Mouse (Mus musculus): Measurements from ENCODE around the gene Tpp2.
"Not testable (repeated sequence)": the region's sequence is repeated elsewhere in the genome, so short reads cannot be mapped to it uniquely, and the experiment has no call there.

The Tpp2 gene

DNA sequence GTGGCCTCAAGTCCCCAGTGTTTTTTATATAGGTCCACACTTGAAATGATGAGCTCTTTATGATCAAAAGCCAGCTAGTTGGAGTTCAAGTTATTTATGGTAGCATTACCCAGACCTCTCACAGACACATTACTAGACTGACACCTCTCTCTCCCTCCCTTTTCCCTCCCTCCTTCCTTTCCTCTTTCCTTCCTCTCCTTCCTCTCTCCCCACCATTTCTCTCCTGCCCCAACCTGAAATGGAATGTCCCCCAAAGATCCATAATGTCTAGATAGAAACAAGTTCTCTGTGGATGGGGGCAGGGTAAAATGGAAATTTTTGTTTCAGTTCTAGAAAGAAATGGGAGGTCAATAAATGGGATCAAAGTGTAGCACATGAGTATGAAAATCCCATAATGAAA, 86.5 kb downstream of the Tpp2 start, which contains the start of gene Mettl21c:
Mettl21c (minus strand) TSS at position 101 of the 400 bp plus-strand sequence.
- no peak for DNase-seq (ENCODE audit: low spot score in 2 of 2)

DNA sequence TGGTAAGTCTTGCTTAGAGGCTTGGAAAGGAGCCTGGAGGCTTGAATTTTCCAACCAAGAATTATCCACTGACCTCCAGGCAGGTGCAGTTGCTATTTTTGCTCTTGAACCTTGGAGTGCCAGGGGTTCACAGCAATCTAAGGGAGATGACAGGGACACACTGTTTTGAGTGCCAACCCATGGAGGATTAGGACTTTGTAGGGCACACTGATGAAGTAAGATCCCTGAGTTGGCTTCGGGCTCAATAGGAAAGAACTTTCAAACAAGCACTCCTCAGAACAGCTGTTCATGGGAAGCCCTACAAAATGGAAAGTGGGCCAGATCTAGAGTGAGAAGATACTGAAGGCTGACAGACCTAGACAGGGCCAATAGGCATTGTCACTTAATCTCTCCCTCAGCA, 89.2 kb downstream of the Tpp2 start:
- no peak for DNase-seq (ENCODE audit: low spot score in 2 of 2)

DNA sequence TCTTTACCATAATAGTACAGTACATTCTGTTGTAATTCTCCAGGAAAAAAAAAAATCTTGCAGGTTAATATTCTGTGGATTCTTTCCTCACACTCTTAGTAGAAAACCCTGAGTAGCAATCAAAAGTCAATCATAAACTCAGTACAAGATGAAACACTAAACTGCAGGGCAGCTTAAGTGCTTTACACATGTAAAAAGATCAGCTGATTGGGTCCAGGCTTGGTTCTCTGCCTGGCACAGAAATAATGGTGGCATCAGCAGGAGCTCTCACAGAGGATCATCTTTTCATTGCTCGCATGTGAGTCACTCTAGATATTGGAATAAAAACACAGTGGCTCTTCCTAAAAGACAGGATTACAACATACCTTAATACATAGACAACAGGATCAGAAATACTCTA, 94.2 kb downstream of the Tpp2 start:
- no peak for DNase-seq (ENCODE audit: low spot score in 2 of 2)

- no peak for DNase-seq (ENCODE audit: low spot score in 2 of 2)
Measured at GRCm38 (mm10) chr1:44032213-44032612, 98.8 kb downstream of the Tpp2 start.

DNA sequence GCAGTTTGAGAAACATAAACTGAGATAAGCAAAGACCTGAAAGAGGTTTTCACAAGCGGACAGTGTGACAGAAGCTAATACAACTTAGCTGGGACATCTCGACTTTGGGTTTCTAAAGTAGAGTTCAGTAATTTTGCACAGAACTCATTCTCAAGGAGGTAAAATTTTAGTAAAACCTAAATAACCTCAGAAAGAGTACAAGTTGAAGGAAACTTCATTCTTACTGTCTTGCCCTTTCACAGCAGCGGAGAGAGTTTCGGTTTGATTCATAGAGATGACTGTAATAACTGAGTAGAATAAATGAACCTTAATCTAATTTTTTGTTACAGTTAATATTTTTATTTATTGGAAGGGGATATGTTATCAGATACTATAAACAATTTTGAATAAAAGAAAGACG, 99.5 kb downstream of the Tpp2 start:
- no peak for DNase-seq (ENCODE audit: low spot score in 2 of 2)

DNA sequence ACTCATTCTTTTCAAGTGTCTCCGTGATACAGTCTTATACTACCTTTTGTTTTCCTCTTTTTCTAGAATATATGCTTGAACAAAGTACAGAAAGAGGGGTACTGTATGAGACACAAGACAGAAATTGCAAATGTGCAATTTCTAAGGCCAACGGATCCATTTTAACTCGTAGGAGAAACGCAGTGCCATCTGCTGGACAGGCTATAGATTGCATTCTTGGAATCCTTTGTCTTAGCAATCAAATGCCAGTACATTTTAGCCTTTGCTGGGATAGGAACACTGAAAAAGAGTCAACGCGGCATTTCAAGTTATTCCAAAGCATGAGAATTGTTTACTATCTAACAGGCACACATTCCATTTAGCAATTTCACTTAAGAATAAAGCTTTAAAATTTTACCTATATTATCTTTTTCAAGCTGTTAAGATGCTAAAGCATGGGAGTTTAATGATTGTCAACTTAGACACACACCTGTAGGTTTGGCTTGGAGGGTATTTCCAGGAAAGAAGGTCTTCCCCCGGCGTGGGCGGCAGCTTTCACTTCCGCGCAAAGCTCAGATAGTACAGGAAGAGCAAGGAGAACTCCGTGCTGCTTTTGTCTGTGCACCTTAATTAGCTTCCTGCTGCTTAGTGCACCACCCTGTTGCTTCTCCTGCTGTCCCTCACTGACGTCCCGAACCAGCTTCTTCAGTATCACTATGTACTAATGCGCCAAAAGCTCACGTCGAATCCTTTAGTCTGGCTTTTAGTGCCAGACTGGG, 108.5 kb downstream of the Tpp2 start:
- peak; percentile 19 to 28 for DNase-seq (ENCODE audit: low spot score in 2 of 2)

- DNase-seq (ENCODE audit: low spot score in 2 of 2): no peak
Measured at GRCm38 (mm10) chr1:44042555-44042915, 109.1 kb downstream of the Tpp2 start.

DNA sequence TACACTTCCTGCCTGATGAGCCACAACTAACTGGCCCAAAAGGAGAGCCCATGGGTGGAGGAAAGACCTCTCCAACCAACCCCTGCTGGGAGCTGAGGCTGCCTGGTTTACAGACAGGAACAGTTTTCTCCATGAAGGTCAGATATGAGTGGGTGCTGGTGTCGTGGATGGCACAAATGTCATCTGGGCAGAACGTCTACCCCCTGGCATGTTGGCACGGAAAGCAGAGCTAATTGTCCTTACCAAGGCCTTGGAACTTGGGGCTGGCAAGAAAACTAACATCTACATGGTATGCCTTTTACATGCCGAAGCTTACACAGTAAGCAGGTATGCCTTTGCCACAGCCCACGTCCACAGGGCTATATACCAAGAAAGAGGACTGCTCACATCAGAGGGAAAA, 112.2 kb downstream of the Tpp2 start:
- DNase-seq (ENCODE audit: low spot score in 2 of 2): not testable (repeated sequence)

- no peak for DNase-seq (ENCODE audit: low spot score in 2 of 2)
Measured at GRCm38 (mm10) chr1:44046556-44046955, 113.1 kb downstream of the Tpp2 start.

Data from urinary bladder, adult 18-20 months (tissue).